Mouse (Mus musculus) erythroid progenitor cell, adult 5-6 weeks (primary cell): Measurements from ENCODE around the gene Vmn1r9. TPM values are rescaled to one million over a fixed set of nuclear protein-coding genes. Genes with fewer than 3 reads are reported as not detected.
"Not testable (repeated sequence)": the region's sequence is repeated elsewhere in the genome, so short reads cannot be mapped to it uniquely, and the experiment has no call there.

Experiments used
- ATAC-seq: replicated peaks from 2 replicates; pipeline ENCODE4 v1.8.0; 2016; ENCODE audit warnings: moderate number of reproducible peaks, mild to moderate bottlenecking, moderate TSS enrichment, inconsistent platforms; ENCODE audit not compliant: poor library complexity, low FRiP score, severe bottlenecking
- total RNA-seq, 2 experiments: library from RNA; stranded (forward) in 1 of 2; stranded (reverse) in 1 of 2; fragments of 150-400 nt in 1 of 2; fragments of 186-747, 209-891 nt in 1 of 2; gene quantifications; 2 replicates each; pipeline versions ENCODE4 v1.2.3 to v1.2.4; 2015 to 2017; ENCODE audit warnings: low replicate concordance in 2 of 2

Gene Vmn1r9
- not detected in 2 replicates for total RNA-seq (2015; ENCODE audit: low replicate concordance)
- not detected in 2 replicates for total RNA-seq (2017; ENCODE audit: low replicate concordance)

DNA sequence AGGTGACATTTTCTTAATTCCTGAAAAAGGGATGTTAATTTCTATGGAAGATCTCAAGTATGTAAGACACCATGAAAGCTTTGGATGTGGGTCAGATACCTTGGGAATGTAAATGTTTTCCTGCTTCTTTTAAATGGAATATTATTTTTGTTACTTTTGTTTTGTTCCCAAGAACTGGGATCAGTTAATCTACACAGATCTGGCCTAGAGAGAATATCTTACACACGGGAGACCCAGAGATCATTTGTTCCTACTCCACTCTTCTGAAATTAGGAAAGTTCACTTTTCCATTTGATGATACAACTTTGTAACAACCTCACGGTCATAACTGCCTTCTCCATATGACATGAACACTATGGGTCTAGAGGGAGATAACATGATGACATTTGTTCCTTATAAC lies at the start of gene Vmn1r9:
Gene Vmn1r9 (plus strand): TSS at position 301 of the 400 bp plus-strand sequence.
- ATAC-seq: no peak

DNA sequence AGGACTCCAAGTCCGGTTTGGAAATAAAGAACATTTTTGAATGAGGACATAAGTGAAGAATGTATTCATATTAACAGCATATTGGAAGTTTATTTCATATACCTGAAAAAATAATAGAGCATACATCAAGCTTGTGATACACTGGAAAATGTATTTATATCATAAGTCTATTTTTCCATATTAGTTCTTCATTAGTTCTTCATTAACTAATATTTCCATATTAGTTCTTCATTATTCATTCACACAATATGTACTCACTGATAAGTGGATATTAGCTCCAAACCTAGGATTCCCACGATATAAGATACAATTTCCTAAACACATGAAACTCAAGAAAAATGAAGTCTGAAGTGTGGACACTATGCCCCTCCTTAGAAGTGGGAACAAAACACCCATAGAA lies 41.4 kb upstream of the Vmn1r9 start, which contains the start of gene Vmn1r7:
Gene Vmn1r7 (minus strand): TSS at position 101 of the 400 bp plus-strand sequence.
- ATAC-seq: not testable (repeated sequence)

GRCm38 (mm10) chr6:57031984-57032383 lies 34.6 kb upstream of the Vmn1r9 start, which contains the start of gene Vmn1r8:
Gene Vmn1r8 (plus strand): TSS chr6:57032284.
- ATAC-seq: no peak

DNA sequence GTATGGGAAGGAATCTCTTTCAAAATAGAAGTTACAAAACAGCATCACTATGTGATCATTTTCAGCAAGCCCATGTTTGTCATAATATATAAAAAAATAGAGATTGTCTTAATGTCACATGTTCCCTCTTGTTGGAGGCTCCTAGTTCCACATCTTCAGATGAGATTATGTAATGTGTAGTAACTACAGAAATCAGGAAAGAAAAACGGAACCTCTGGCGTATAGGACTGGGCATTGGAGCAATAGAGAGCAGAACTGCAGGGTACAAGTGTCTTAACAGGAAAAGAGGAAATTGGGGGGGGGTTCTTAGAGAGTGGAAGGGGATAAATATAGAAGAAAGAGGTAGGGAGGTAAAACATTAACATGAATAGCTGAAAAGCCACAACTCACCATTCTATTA lies 31.9 kb upstream of the Vmn1r9 start:
- ATAC-seq: no peak

DNA sequence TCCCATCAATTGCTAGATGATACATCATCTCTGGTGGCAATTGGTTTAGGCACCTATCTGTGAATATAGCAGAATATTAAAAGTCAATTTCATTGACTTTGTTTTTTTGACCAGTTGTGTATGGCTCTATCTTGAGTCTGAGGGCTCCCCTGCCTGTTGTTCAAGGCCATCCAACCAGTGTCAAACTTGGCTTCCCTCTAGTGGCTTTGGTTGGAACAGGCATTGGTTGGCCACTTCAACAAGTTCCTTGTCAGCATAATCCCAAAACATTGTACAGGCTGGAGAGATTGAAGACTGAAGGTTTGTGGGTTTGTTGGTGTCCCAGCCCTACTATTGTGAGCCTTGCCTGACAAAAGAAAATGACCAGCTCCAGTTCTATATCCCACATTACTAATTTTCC lies 2.9 kb upstream of the Vmn1r9 start:
- no peak for ATAC-seq

- ATAC-seq: no peak
Measured at GRCm38 (mm10) chr6:57106358-57106757, 39.8 kb downstream of the Vmn1r9 start.

DNA sequence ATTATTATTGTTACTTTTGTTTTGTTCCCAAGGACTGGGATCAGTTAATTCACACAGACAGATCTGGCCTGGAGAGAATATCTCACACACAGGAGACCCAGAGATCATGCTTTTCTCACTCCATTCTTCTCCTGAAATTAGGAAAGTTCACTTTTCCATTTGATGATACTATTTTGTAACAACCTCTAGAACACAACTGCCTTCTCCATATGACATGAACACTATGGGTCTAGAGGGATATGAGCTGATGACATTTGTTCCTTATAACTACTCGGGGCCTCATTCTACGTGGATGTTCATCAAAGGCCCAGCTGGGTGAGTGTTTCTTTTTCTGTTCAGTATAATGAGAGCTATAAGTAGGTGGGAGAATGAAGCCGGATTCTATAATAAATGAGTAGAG lies 42.6 kb downstream of the Vmn1r9 start, which contains the start of gene Vmn1r10:
Gene Vmn1r10 (plus strand): TSS at position 301 of the 400 bp plus-strand sequence.
- ATAC-seq: no peak

Other genes starting within 250 kb of the Vmn1r9 start
- 2.9 TPM in 1 of 2 replicates, not detected in the other for gene Fkbp9, start 234.7 kb upstream of the Vmn1r9 start, total RNA-seq (2015; ENCODE audit: low replicate concordance)
- 0.68 and 1.9 TPM in 2 replicates for gene Fkbp9, start 234.7 kb upstream of the Vmn1r9 start, total RNA-seq (2017; ENCODE audit: low replicate concordance)
- gene Nt5c3, start 142.9 kb upstream of the Vmn1r9 start, total RNA-seq (2015; ENCODE audit: low replicate concordance): 371 and 463 TPM in 2 replicates
- gene Nt5c3, start 142.9 kb upstream of the Vmn1r9 start, total RNA-seq (2017; ENCODE audit: low replicate concordance): 280 and 388 TPM in 2 replicates
- gene Vmn1r4, start 142.8 kb upstream of the Vmn1r9 start, total RNA-seq (2015; ENCODE audit: low replicate concordance): 2.2 TPM in 1 of 2 replicates, not detected in the other
- 0.30 TPM in 1 of 2 replicates, not detected in the other for gene Vmn1r4, start 142.8 kb upstream of the Vmn1r9 start, total RNA-seq (2017; ENCODE audit: low replicate concordance)
- not detected in 2 replicates for gene Vmn1r5, start 96.5 kb upstream of the Vmn1r9 start, total RNA-seq (2015; ENCODE audit: low replicate concordance)
- not detected in 2 replicates for gene Vmn1r5, start 96.5 kb upstream of the Vmn1r9 start, total RNA-seq (2017; ENCODE audit: low replicate concordance)
- gene Vmn1r6, start 69.5 kb upstream of the Vmn1r9 start, total RNA-seq (2015; ENCODE audit: low replicate concordance): not detected in 2 replicates
- gene Vmn1r6, start 69.5 kb upstream of the Vmn1r9 start, total RNA-seq (2017; ENCODE audit: low replicate concordance): not detected in 2 replicates
- not detected in 2 replicates for gene Vmn1r7, start 41.5 kb upstream of the Vmn1r9 start, total RNA-seq (2015; ENCODE audit: low replicate concordance)
- not detected in 2 replicates for gene Vmn1r7, start 41.5 kb upstream of the Vmn1r9 start, total RNA-seq (2017; ENCODE audit: low replicate concordance)
- not detected in 2 replicates for gene Vmn1r8, start 34.5 kb upstream of the Vmn1r9 start, total RNA-seq (2015; ENCODE audit: low replicate concordance)
- 0.39 TPM in 1 of 2 replicates, not detected in the other for gene Vmn1r8, start 34.5 kb upstream of the Vmn1r9 start, total RNA-seq (2017; ENCODE audit: low replicate concordance)
- not detected in 2 replicates for gene Vmn1r10, start 42.7 kb downstream of the Vmn1r9 start, total RNA-seq (2015; ENCODE audit: low replicate concordance)
- gene Vmn1r10, start 42.7 kb downstream of the Vmn1r9 start, total RNA-seq (2017; ENCODE audit: low replicate concordance): not detected in 2 replicates
- gene Vmn1r11, start 66.7 kb downstream of the Vmn1r9 start, total RNA-seq (2015; ENCODE audit: low replicate concordance): not detected in 2 replicates
- not detected in 2 replicates for gene Vmn1r11, start 66.7 kb downstream of the Vmn1r9 start, total RNA-seq (2017; ENCODE audit: low replicate concordance)
- gene Vmn1r12, start 90.1 kb downstream of the Vmn1r9 start, total RNA-seq (2015; ENCODE audit: low replicate concordance): not detected in 2 replicates
- not detected in 2 replicates for gene Vmn1r12, start 90.1 kb downstream of the Vmn1r9 start, total RNA-seq (2017; ENCODE audit: low replicate concordance)
- not detected in 2 replicates for gene Vmn1r13, start 136.5 kb downstream of the Vmn1r9 start, total RNA-seq (2015; ENCODE audit: low replicate concordance)
- not detected in 2 replicates for gene Vmn1r13, start 136.5 kb downstream of the Vmn1r9 start, total RNA-seq (2017; ENCODE audit: low replicate concordance)
- not detected in 2 replicates for gene Vmn1r14, start 164.9 kb downstream of the Vmn1r9 start, total RNA-seq (2015; ENCODE audit: low replicate concordance)
- gene Vmn1r14, start 164.9 kb downstream of the Vmn1r9 start, total RNA-seq (2017; ENCODE audit: low replicate concordance): not detected in 2 replicates
- not detected in 2 replicates for gene Vmn1r15, start 191.2 kb downstream of the Vmn1r9 start, total RNA-seq (2015; ENCODE audit: low replicate concordance)
- not detected in 2 replicates for gene Vmn1r15, start 191.2 kb downstream of the Vmn1r9 start, total RNA-seq (2017; ENCODE audit: low replicate concordance)